Mouse (Mus musculus) heart, embryonic 10.5 days (tissue): ENCODE data around the gene Osbpl7. TPM values are rescaled to one million over a fixed set of nuclear protein-coding genes. Genes with fewer than 3 reads are reported as not detected.
A peak's percentile ranks its signal among the peaks of the same experiment; 100 is the strongest.

Source experiments
- DNase-seq: peaks from one replicate; pipeline ENCODE4 v3.0.0-alpha.2; 2017; ENCODE audit warnings: low spot score
- H3K27ac ChIP-seq: fragments of 300-500 bp; sonication (generic); 2 replicates; pipeline ENCODE4 v1.5.1; 2016; ENCODE audit warnings: mild to moderate bottlenecking
- H3K27me3 ChIP-seq: fragments of 300-500 bp; sonication (generic); 2 replicates; pipeline ENCODE4 v1.6.1; 2016; ENCODE audit warnings: mild to moderate bottlenecking; ENCODE audit not compliant: poor library complexity, insufficient read depth, severe bottlenecking
- H3K36me3 ChIP-seq: fragments of 300-500 bp; sonication (generic); 2 replicates; pipeline ENCODE4 v1.6.1; 2016; ENCODE audit warnings: mild to moderate bottlenecking, moderate library complexity
- H3K4me1 ChIP-seq: fragments of 300-500 bp; sonication (generic); 2 replicates; pipeline ENCODE4 v1.6.1; 2016; ENCODE audit warnings: mild to moderate bottlenecking
- H3K4me3 ChIP-seq: fragments of 300-500 bp; sonication (generic); 2 replicates; pipeline ENCODE4 v1.5.1; 2016; ENCODE audit warnings: mild to moderate bottlenecking, moderate library complexity
- H3K9me3 ChIP-seq: fragments of 300-500 bp; sonication (generic); 2 replicates; pipeline ENCODE4 v1.6.1; 2016; ENCODE audit warnings: mild to moderate bottlenecking, moderate library complexity
- WGBS: fragments of 180-500 bp; shearing (Covaris S2); methylation state at CpG from one replicate; pipeline ENCODE4 v1.1.7; 2016; 5-methylcytosine and 5-hydroxymethylcytosine counted together
- polyA plus RNA-seq: library from polyadenylated mRNA; unstranded; fragments of >200 nt; fragmentation: Nextera tagmentation; extraction: Ambion mirVana; gene quantifications from 2 replicates; pipeline ENCODE4 v1.2.1, GENCODE M21; 2016

The Osbpl7 gene
- polyA plus RNA-seq, 1 experiment from 2014 or later, result 9.4 TPM

DNA sequence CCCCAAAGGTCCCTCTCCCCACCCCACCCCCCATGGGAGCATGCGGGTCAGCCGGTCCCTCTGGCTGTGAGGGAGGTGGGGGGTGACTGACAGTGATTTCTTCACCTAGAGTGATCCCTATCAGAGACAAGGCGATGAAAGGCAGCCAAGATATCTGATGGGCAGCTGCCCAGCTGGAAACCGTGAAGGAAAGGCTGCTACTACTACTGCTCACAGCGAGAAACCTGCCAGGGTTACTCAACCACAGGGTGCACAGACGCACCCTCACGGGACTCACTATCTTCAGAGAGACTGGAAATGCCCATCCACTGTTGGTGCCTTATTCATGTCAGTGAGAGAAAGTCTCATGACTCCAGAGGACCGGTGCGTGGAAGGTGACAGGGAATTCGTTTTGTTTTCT, 25.5 kb upstream of the Osbpl7 start:
- 0 out of 2 replicates have a peak overlapping the region, but pooled peaks have one; percentile 3 for H3K27ac ChIP-seq
- DNase-seq, result no peak
- WGBS, result 7% methylated on average over 10 of the region's 10 CpGs
- no peak overlapping the region for H3K4me3 ChIP-seq
- no peaks in the 10 kb centered on the region for H3K9me3 ChIP-seq
- H3K36me3 ChIP-seq, result no peaks in the 10 kb centered on the region
- peaks cover 55% of the 10 kb centered on the region for H3K27me3 ChIP-seq
- peaks cover 33% of the 10 kb centered on the region for H3K4me1 ChIP-seq

DNA sequence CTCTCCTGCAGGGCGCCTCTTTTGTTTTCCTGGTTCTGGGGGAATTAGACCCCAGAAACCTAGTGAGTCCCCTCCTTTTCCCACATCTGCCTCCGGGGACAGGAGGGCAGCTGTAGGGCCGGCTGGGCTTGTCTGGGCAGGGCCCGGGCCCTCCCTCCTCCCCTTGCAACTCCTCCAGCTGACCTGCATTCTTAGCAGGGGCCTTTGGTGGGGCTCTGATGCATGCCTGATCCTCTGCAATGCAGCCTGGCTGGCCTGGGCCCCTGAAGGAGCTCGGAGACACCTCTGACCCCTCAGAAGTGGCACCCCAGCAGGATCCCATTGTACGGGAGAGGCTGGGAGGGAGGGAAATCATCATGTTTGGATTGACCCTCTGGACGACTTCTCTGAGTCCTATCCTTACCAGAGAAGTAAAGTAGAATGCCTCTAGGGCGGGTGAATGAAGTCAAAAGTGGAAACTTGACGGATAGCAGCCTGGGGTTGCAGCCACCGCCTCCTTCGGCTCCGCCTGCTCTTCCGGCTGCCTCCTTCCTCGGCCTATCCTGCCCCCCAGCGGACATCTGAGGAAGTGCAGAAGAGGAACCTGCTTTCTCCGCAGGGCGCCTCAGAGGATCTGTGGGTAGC, 24.6 kb upstream of the Osbpl7 start:
- peaks cover 41% of the 10 kb centered on the region for H3K4me1 ChIP-seq
- peak overlapping the region; percentile 50 for H3K4me3 ChIP-seq
- H3K27me3 ChIP-seq, result peaks cover 47% of the 10 kb centered on the region
- H3K9me3 ChIP-seq, result no peaks in the 10 kb centered on the region
- WGBS, result 2% methylated on average over 17 of the region's 17 CpGs
- H3K36me3 ChIP-seq, result no peaks in the 10 kb centered on the region
- peak overlapping the region; percentile 82 for H3K27ac ChIP-seq
- peak; percentile 94 for DNase-seq

DNA sequence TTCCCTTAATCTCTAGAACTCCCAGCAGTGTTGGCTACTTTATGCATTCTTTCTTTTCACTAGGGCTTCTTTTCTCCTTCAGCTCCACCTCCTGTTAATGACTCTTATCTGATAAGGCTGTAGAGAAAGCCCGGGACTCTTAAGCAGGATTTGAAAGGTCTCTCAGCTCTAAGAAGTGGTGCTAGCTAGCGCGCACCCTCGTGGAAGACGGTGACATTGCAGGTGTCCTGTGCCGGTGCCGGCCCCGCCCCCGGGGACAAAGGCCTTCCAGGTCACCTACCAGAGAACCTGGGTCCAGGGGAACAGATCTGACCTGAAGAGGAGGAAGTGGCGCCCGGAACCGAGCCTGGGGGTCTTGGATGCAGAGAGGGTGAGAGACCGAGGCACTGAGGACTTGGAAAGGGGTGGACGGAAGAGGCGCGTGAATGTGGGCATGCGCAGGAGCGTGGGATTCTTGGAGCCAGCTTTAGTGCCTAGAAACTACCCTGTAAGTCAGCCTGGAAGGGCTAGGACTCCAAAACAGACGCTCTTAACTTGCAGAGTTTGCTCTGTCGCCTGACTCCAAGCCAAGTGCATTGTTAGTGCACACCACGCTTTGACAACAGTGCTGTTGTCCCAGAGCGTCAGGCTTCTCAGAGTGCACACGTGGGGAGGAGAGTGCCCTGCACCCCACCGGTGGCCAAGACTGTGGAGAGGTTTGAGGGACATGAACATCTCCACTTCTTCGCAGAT, 20.6 kb upstream of the Osbpl7 start, which contains the start of gene Scrn2:
Scrn2 (plus strand) TSS at position 253 of the 732 bp plus-strand sequence.
- DNase-seq, result peak; percentile 94
- Histone ChIP-seq H3K36me3 (peaks cover 21% of the 10 kb centered on the region), H3K4me1 (peaks cover 34% of the 10 kb centered on the region), H3K27ac (peak within 1 kb of the TSS; percentile 89), H3K27me3 (peaks cover 18% of the 10 kb centered on the region), H3K9me3 (no peaks in the 10 kb centered on the region), H3K4me3 (peak within 1 kb of the TSS; percentile 76)
- WGBS, result 3% methylated on average over 25 of the region's 25 CpGs

DNA sequence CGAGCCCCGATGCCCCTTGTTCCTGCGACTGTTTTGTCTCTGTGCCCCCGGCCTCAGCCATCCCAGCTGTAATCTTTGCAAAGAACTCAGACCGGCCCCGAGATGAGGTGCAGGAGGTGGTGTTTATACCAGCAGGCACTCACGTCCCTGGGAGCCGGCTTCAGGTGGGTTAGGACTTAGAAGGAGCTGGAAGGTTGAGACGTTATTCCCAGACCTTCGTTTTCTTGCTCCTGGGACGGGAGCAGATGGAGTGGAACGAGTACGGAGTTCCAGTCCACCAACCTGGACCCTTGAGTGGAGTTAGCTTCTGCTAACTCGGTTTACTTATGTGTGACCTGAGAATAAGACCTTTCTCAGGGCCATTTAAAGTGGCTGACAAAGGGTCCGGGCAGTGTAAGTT, 20.0 kb upstream of the Osbpl7 start:
- Histone ChIP-seq H3K27ac (peak overlapping the region; percentile 89), H3K4me1 (peaks cover 28% of the 10 kb centered on the region), H3K9me3 (no peaks in the 10 kb centered on the region), H3K27me3 (peaks cover 16% of the 10 kb centered on the region; the same call in 1 of the 2 replicates), H3K4me3 (peak overlapping the region; percentile 76), H3K36me3 (peaks cover 21% of the 10 kb centered on the region)
- 28% methylated on average over 15 of the region's 15 CpGs for WGBS
- DNase-seq, result no peak

DNA sequence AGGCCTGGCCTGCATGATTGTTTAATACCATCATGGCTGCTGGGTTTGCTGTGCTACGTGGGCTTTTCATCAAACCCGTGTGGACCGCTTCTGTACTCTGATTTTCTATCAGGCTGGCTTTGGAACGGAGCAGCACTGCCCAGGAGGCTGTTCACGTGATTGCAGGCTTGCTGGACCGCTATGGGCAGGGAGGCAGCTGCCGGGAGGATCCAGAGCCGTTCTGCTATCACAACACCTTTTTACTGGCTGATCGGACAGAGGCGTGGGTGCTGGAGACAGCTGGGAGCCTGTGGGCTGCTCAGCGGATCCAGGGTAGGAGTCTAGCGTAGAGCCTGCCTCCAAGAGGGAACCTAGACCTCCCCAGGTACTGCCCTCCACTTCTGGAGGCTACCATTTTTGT, 18.5 kb upstream of the Osbpl7 start:
- WGBS, result 65% methylated on average over 12 of the region's 12 CpGs
- Histone ChIP-seq H3K27ac (no peak overlapping the region; the same call in 1 of the 2 replicates), H3K36me3 (peaks cover 21% of the 10 kb centered on the region), H3K4me1 (peaks cover 20% of the 10 kb centered on the region), H3K27me3 (0 out of 2 replicates have a peak, but pooled peaks cover 20% of the 10 kb centered on the region), H3K4me3 (no peak overlapping the region), H3K9me3 (no peaks in the 10 kb centered on the region)
- DNase-seq, result no peak

DNA sequence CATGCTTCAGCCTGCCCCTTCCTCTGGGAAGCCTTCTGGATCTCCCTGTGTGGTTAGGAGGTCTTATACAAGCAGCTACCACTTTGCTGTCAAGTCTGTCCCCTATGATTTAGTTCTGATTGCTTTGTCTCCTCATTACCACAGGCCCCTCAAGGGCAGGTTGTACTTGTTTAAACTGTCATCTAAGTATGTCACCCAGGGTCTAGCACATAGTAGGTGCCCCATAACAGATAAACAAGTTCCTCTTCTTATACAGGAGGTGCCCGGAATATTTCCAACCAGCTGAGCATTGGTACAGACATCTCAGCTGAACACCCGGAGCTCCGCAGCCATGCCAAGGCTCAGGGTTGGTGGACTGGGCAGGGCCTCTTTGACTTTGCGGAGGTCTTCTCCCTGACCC, 17.9 kb upstream of the Osbpl7 start:
- H3K4me3 ChIP-seq, result no peak overlapping the region
- H3K27ac ChIP-seq, result no peak overlapping the region
- H3K9me3 ChIP-seq, result no peaks in the 10 kb centered on the region

DNA sequence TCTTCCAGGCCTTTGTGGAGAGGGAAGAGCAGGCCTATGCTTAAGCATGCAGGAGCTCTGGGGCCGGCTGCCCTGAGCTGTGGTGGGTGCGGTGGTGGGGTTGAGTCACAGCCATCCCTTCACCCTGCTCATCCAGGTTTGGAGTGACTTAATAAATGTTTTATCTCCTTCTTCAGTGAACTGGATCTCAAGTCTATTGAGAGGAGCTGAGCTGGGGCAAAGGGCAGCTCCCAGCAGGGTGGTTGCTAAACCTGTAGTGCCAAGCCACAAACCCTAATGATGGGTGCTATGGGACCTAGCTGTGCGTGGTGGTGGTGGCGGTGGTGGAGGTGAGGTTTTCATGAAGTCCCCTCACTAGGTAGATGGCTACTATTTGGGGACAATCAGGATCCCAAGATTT, 16.6 kb upstream of the Osbpl7 start:
- Histone ChIP-seq H3K36me3 (peaks cover 21% of the 10 kb centered on the region), H3K27ac (no peak overlapping the region), H3K27me3 (0 out of 2 replicates have a peak, but pooled peaks cover 20% of the 10 kb centered on the region), H3K9me3 (no peaks in the 10 kb centered on the region), H3K4me3 (no peak overlapping the region), H3K4me1 (peaks cover 20% of the 10 kb centered on the region)
- WGBS, result 84% methylated on average over 4 of the region's 4 CpGs
- no peak for DNase-seq

More for the DNA sequence above, 17.9 kb upstream of the Osbpl7 start:
- Histone ChIP-seq H3K36me3 (peaks cover 21% of the 10 kb centered on the region), H3K27me3 (0 out of 2 replicates have a peak, but pooled peaks cover 20% of the 10 kb centered on the region), H3K4me1 (peaks cover 20% of the 10 kb centered on the region)
- 89% methylated on average over 4 of the region's 4 CpGs for WGBS
- no peak for DNase-seq

DNA sequence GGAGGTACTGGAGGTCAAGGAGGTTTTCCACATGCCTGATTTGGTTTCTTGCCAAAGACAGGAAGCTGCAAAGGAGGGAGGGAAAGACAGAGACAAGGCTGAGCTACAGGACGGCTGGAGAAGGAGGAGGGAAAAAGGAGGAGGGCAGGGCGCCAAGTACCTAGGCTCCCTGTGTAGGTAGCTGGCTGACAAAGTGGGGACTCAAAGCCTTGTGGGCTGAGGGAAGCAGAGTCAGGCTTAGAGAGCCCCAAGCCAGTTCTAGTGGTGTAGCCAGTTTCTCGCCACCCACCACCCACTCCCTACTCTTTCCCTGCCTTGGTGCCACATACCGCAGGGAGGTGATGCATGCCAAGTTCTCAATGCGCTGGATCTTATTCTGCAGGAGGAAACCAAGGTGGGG, 14.3 kb upstream of the Osbpl7 start:
- Histone ChIP-seq H3K4me3 (no peak overlapping the region), H3K9me3 (no peaks in the 10 kb centered on the region), H3K27ac (no peak overlapping the region), H3K4me1 (peaks cover 10% of the 10 kb centered on the region), H3K36me3 (peaks cover 21% of the 10 kb centered on the region), H3K27me3 (0 out of 2 replicates have a peak, but pooled peaks cover 20% of the 10 kb centered on the region)
- 68% methylated on average over 5 of the region's 5 CpGs for WGBS
- no peak for DNase-seq

DNA sequence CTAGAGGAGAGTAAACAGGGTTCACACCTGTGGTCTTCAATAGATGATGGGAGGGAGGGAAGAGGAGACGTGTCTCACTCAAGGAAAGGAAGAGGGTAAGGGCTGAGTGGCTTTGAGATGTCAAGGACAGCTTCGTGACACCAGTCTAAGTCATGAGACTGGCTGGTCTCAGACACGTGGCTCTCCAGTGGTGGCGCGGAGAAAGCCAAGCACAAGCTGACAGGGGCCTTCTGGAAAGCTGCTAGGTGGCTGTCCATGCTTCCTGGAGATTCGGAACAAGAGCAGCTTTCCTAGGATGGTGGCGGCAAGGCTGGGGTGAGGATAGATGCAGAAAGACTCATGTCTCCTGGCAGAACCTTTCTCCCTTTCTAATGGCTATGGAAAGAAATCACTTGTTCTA, 11.5 kb upstream of the Osbpl7 start:
- H3K4me3 ChIP-seq, result no peak overlapping the region
- WGBS, result 51% methylated on average over 7 of the region's 7 CpGs
- peaks cover 11% of the 10 kb centered on the region for H3K4me1 ChIP-seq
- peaks cover 7% of the 10 kb centered on the region; the same call in 1 of the 2 replicates for H3K36me3 ChIP-seq
- no peak for DNase-seq
- no peak overlapping the region for H3K27ac ChIP-seq
- H3K27me3 ChIP-seq, result 0 out of 2 replicates have a peak, but pooled peaks cover 8% of the 10 kb centered on the region
- no peaks in the 10 kb centered on the region for H3K9me3 ChIP-seq

DNA sequence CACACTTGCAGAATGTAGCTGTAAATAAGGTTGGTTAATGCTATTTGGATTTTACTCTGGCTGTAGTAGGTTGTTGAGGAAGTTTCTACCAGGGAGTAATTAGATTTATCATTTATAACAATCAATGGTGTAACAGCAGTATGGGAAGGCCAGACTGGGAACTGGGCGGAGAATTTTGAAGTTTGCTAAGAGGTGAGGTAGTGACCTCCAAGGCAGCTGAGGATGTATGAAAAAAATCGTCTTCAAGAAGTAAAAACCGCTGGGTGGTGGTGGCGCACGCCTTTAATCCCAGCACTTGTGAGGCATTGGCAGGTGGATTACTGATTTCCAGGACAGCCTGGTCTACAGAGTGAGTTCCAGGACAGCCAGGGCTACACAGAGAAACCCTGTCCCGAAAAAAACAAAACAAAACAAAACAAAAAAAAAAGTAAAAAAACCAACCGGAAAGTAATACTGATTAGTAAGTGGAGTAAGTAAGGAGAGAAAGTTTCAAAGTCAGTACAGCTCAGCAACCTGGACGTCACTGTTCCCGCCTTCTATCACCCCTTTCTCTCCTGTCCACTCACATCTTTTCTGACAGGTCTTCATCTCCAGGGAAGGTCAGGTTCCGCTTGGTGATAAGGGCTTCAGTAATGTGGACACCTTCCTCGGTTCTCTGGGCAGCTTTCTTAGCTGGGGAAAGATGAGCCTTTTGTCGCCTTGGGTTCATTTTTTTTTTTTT, 10.0 kb upstream of the Osbpl7 start:
- 42% methylated on average over 12 of the region's 12 CpGs for WGBS
- peaks cover 11% of the 10 kb centered on the region for H3K4me1 ChIP-seq
- peak overlapping the region; percentile 85 for H3K4me3 ChIP-seq
- DNase-seq, result no peak
- H3K9me3 ChIP-seq, result no peaks in the 10 kb centered on the region
- H3K36me3 ChIP-seq, result peaks cover 20% of the 10 kb centered on the region
- 0 out of 2 replicates have a peak, but pooled peaks cover 4% of the 10 kb centered on the region for H3K27me3 ChIP-seq
- H3K27ac ChIP-seq, result no peak overlapping the region

DNA sequence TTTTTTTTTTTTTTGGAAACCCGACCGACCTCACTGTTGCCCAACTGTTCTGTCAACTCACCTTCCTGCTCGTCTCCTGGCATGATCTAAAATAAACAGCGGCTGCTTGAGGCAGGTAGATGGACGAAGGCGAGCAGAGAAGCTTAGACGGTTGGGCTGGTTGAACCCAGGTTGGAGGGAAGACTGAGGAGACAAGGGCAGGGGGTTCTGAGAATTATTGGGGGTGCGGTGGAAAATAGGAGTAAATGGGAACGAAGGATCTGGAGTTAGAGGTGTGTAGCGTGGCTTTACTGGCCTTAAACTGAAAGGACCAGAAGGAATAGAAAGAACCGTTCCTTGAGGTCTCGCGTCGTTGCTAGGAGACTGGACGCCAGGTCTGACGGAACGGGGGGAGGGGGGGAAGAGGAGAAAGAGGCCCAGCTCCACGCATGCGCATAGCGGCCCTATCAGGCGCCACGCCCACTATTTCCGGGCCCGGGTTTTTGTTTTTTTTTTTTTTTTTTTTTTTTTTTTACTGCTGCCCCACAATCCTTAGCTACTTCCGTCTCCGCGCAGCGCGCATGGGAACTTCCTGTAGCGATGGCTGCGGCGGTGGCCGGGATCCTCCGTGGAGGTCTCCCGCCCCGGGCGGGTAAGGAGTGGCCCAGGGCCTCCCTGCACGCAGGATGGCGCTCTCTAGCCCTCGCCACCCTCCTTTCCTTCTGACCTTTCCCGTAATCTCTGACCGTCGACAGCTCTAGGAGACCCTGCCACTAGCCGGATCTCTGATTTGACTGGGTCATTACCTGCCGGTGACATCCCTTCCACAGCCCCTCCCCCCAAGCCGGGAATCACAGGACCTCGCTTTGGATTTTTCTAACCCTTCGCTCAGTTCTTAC, 9.2 kb upstream of the Osbpl7 start, which contains the start of the genes Lrrc46 and Mrpl10:
Lrrc46 (minus strand) TSS at position 386 of the 878 bp plus-strand sequence.
Mrpl10 (plus strand) TSS at position 539 of the 878 bp plus-strand sequence.
- H3K4me3 ChIP-seq, result peak within 1 kb of the TSS; percentile 85
- WGBS, result under 1% methylated on average over 41 of the region's 48 CpGs
- H3K9me3 ChIP-seq, result no peaks in the 10 kb centered on the region
- no peaks in the 10 kb centered on the region for H3K27me3 ChIP-seq
- peak within 1 kb of the TSS; percentile 92 for H3K27ac ChIP-seq
- DNase-seq, result peak; percentile 95
- H3K36me3 ChIP-seq, result peaks cover 24% of the 10 kb centered on the region
- peaks cover 11% of the 10 kb centered on the region for H3K4me1 ChIP-seq

DNA sequence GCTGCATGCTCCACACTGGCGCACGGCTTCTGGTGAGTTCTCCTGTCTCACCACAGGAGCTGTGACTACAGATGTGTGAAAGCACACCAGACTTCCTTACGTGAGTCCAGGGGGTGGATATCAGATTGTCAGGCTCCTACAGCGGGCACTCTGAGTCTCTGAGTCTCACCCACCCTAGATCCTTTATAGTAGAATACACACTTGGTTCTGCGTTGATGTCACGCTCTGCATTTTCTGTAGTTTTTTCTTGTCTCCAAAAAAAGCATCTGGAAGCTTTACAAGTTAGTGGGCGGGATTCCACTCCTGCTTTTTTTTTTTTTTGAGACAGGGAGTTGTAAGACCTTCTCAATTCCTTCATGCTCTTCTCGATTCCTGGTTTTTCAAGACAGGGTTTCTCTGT, 5.5 kb upstream of the Osbpl7 start:
- H3K27me3 ChIP-seq, result no peaks in the 10 kb centered on the region
- WGBS, result 94% methylated on average over 8 of the region's 8 CpGs
- peaks cover 46% of the 10 kb centered on the region for H3K36me3 ChIP-seq
- peaks cover 11% of the 10 kb centered on the region for H3K4me1 ChIP-seq
- DNase-seq, result no peak
- H3K9me3 ChIP-seq, result no peaks in the 10 kb centered on the region
- H3K4me3 ChIP-seq, result no peak overlapping the region
- no peak overlapping the region for H3K27ac ChIP-seq
